Mouse (Mus musculus) stomach, postnatal 0 days (tissue): ENCODE data around the gene Rhobtb1. TPM values are rescaled to one million over a fixed set of nuclear protein-coding genes. Genes with fewer than 3 reads are reported as not detected.

Source experiments
- ATAC-seq: fragments of 200-750 bp; cut with Nextera tagmentation; 2 replicates; pipeline ENCODE4 v1.8.0; 2017; ENCODE audit not compliant: low FRiP score, low TSS enrichment
- DNase-seq: peaks from one replicate; pipeline ENCODE4 v3.0.0-alpha.2; 2016; ENCODE audit warnings: low spot score
- H3K27ac ChIP-seq: fragments of 300-500 bp; sonication (generic); replicated peaks from 2 replicates; pipeline ENCODE4 v1.5.1; 2014; ENCODE audit warnings: mild to moderate bottlenecking, control low read depth
- H3K27me3 ChIP-seq: fragments of 300-500 bp; sonication (generic); 2 replicates; pipeline ENCODE4 v1.6.1; 2014; ENCODE audit warnings: low read length; ENCODE audit not compliant: control insufficient read depth, insufficient read depth
- H3K36me3 ChIP-seq: fragments of 300-500 bp; sonication (generic); 2 replicates; pipeline ENCODE4 v1.6.1; 2014; ENCODE audit warnings: low read length, mixed read lengths; ENCODE audit not compliant: control insufficient read depth, insufficient read depth
- H3K4me1 ChIP-seq: fragments of 300-500 bp; sonication (generic); replicated peaks from 2 replicates; pipeline ENCODE4 v1.6.1; 2014; ENCODE audit warnings: antibody characterized with exemption; ENCODE audit not compliant: control insufficient read depth, insufficient read depth
- H3K4me2 ChIP-seq: fragments of 300-500 bp; sonication (generic); replicated peaks from 2 replicates; pipeline ENCODE4 v1.6.1; 2014; ENCODE audit warnings: low read depth, mild to moderate bottlenecking, control low read depth, moderate library complexity
- H3K4me3 ChIP-seq: fragments of 300-500 bp; sonication (generic); 2 replicates; pipeline ENCODE4 v1.5.1; 2014; ENCODE audit warnings: low read depth, low read length, control low read depth
- H3K9ac ChIP-seq: fragments of 300-500 bp; sonication (generic); 2 replicates; pipeline ENCODE4 v1.6.1; 2014; ENCODE audit warnings: mild to moderate bottlenecking, low read length, control low read depth, mixed read lengths
- H3K9me3 ChIP-seq: fragments of 300-500 bp; sonication (generic); 2 replicates; pipeline ENCODE4 v1.6.1; 2016; ENCODE audit warnings: low read length; ENCODE audit not compliant: control insufficient read depth
- CTCF ChIP-seq: IDR thresholded peaks from 2 replicates; pipeline ENCODE4 v1.5.1; 2016; ENCODE audit warnings: antibody characterized with exemption, low read depth, mild to moderate bottlenecking, moderate library complexity
- EP300 ChIP-seq: optimal IDR thresholded peaks from 2 replicates; pipeline ENCODE3; 2016; ENCODE audit warnings: antibody characterized with exemption
- WGBS: fragments of 180-500 bp; shearing (Covaris S2); extraction: QIAGEN DNeasy Blood & Tissue Kit; methylation state at CpG from one replicate; pipeline ENCODE4 v1.1.7; 2014; 5-methylcytosine and 5-hydroxymethylcytosine counted together
- polyA plus RNA-seq: library from polyadenylated mRNA; unstranded; fragments of >200 nt; fragmentation: Nextera tagmentation; extraction: Ambion mirVana; gene quantifications from 2 replicates; pipeline ENCODE4 v1.2.1, GENCODE M21; 2015

Gene Rhobtb1
- polyA plus RNA-seq, 1 experiment from 2014 or later = 34.4 TPM

DNA sequence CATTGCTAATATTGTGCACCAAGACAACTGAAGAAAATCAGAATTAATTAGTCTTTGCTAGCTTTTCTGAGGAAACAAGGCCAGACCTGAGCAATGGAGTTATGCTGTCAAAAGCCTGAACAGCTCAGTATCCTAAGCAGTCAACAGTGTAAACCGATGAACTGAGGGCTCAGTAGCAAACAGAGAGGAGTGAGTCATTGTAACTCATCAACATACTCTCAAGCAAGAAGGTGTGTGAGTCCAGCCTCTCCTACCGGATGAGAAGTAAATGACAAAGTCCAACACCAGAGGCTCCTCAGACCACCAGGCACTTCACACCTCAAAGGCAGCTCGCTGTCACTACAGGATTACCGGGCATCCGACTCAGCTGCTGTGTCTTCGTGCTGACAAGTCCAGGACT, 188.8 kb downstream of the Rhobtb1 start:
- Histone ChIP-seq H3K36me3 (peaks cover 28% of the 10 kb centered on the region; the same call in 1 of the 2 replicates), H3K9me3 (no peaks in the 10 kb centered on the region), H3K4me2 (no peak overlapping the region), H3K27me3 (no peaks in the 10 kb centered on the region), H3K9ac (no peak overlapping the region), H3K27ac (no peak overlapping the region), H3K4me3 (no peak overlapping the region), H3K4me1 (no peaks in the 10 kb centered on the region)
- WGBS = 86% methylated on average over 6 of the region's 6 CpGs
- TF ChIP-seq CTCF (no peak), EP300 (no peak)
- ATAC-seq (peak; percentile 71), DNase-seq (no peak)

Other genes starting within 250 kb of the Rhobtb1 start
- gene A930033H14Rik, start 61.7 kb downstream of the Rhobtb1 start, polyA plus RNA-seq = 1.2 and 1.5 TPM in 2 replicates
- 104 and 147 TPM in 2 replicates for gene Cdk1, start 201.5 kb downstream of the Rhobtb1 start, polyA plus RNA-seq
- 16.0 and 16.8 TPM in 2 replicates for gene Ank3, start 247.3 kb downstream of the Rhobtb1 start, polyA plus RNA-seq